17 mouse cellular contexts compared by ENCODE assay signal in the genomic region with DNA sequence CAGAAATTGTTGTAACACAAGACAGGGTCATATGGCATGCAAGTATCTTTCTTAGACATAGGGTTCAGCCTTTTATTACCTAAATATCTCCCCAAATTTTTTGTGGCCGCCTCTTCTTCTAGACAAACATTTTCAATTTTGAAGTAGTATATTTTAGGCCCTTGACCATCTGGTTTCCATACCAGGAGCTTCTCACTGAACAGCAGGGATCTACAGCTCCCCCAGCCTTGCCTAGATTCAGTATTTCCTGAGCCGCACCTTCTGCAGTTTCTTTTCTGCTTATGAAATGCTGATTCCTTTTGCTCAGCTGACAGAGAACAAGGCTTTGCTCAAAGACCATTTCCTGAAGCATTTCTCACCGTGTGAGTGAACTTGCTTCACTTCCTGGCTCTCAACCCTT.
DNase-seq lines count a peak whose midpoint lies in the region; ATAC-seq lines count a peak whose summit lies in the region.
"Had no signal": no experiment of that assay in that cellular context is flagged by ENCODE, and none has a peak within 500 bp of the region (broad histone marks: within the 10 kb centered on the region; RNA-seq: fewer than 3 reads in every experiment).

No protein-coding gene starts in this region.

- intact Hi-C loops in left cerebral cortex, postnatal 4 days (cut with DNase I), result no loop called here

- peak; percentile 73 for ATAC-seq in cerebellum, adult (ENCODE audit: insufficient number of reproducible peaks, low FRiP score, low TSS enrichment)
- ATAC-seq: CD4-positive, CD25-positive, alpha-beta regulatory T cell, adult 4 months; forebrain, embryonic 14.5 days; midbrain, embryonic 16.5 days had no signal

- DNase-seq in cerebellum, postnatal 4 days (ENCODE audit: low spot score in 2 of 2), result no peak
- DNase-seq in left cerebral cortex, adult 11 months (ENCODE audit: low spot score), result peak; percentile 25
- DNase-seq in left cerebral cortex, postnatal 4 days, result no peak
- peak; percentile 25 to 70 for DNase-seq in frontal cortex, postnatal 36 days (ENCODE audit: low spot score in 2 of 2)
- DNase-seq in right cerebral cortex, postnatal 36 days (ENCODE audit: low spot score in 2 of 2), result peak; percentile 22 to 69
- DNase-seq in adrenal gland, postnatal 14 days, result no peak
- no peak for DNase-seq in embryo, embryonic 11 days
- DNase-seq: heart, adult 2 months; kidney, adult 9 months; kidney, postnatal 4 days; lung, postnatal 10 days; retina, postnatal 1 day; thymus, postnatal 4 days had no signal

Comparison
In these comparisons a context has a peak if more than half of its experiments do, and no peak if none do; other contexts are left out.
1. DNase-seq: peak in left cerebral cortex, adult 11 months (single experiment), frontal cortex, postnatal 36 days (2 of 2) and right cerebral cortex, postnatal 36 days (2 of 2); none in cerebellum, postnatal 4 days (0 of 2), left cerebral cortex, postnatal 4 days (single experiment), adrenal gland, postnatal 14 days (single experiment) and embryo, embryonic 11 days (single experiment).